Mouse (Mus musculus): ENCODE data around the gene Clec11a. TPM values are rescaled to one million over a fixed set of nuclear protein-coding genes. Genes with fewer than 3 reads are reported as not detected.

Clec11a gene
- polyA plus RNA-seq (2014; fragmentation: Nextera tagmentation; extraction: Ambion mirVana) = 3.2 TPM in 2 replicates

- ATAC-seq (replicated peaks; ENCODE audit: low FRiP score) = no peak
- peak within 1 kb of the TSS; percentile 68; the same call in 1 of the 2 replicates for H3K4me3 ChIP-seq (ENCODE audit: low read depth, low read length)
- H3K36me3 ChIP-seq (ENCODE audit: control insufficient read depth, insufficient read depth, low read length) = no peaks in the 10 kb centered on the region
- H3K27ac ChIP-seq (ENCODE audit: low read depth, low read length) = no peak within 1 kb of the TSS
- H3K9ac ChIP-seq (ENCODE audit: low read length) = 0 out of 2 replicates have a peak within 1 kb of the TSS, but pooled peaks have one; percentile 6
- 69% methylated on average over 6 of the region's 6 CpGs for WGBS
- H3K4me1 ChIP-seq (replicated peaks; ENCODE audit: control insufficient read depth, insufficient read depth, low read length) = peaks cover 20% of the 10 kb centered on the region
- no peak for DNase-seq (ENCODE audit: low spot score)
- H3K4me2 ChIP-seq (ENCODE audit: low read depth, low read length, severe bottlenecking) = peak within 1 kb of the TSS; percentile 86
- no peaks in the 10 kb centered on the region for H3K9me3 ChIP-seq (ENCODE audit: control insufficient read depth, low read length)
- H3K27me3 ChIP-seq (ENCODE audit: control insufficient read depth, insufficient read depth, low read length) = peaks cover 2% of the 10 kb centered on the region
Observed at GRCm38 (mm10) chr7:44306516-44307240, at the start of gene Clec11a. Gene Clec11a (minus strand): TSS chr7:44306902.

GRCm38 (mm10) chr7:44355411-44355810 is 48.7 kb upstream of the Clec11a start:
- DNase-seq (ENCODE audit: low spot score) (no peak), ATAC-seq (replicated peaks; ENCODE audit: low FRiP score) (no peak)
- 55% methylated on average over 6 of the region's 6 CpGs for whole genome bisulfite sequencing
- H3K4me3 ChIP-seq (ENCODE audit: low read depth, low read length) = no peak overlapping the region
- H3K4me1 ChIP-seq (replicated peaks; ENCODE audit: control insufficient read depth, insufficient read depth, low read length) = peaks cover 46% of the 10 kb centered on the region
- no peaks in the 10 kb centered on the region for H3K9me3 ChIP-seq (ENCODE audit: control insufficient read depth, low read length)
- H3K9ac ChIP-seq (ENCODE audit: low read length) = no peak overlapping the region
- H3K27ac ChIP-seq (ENCODE audit: low read depth, low read length) = no peak overlapping the region
- no peaks in the 10 kb centered on the region for H3K36me3 ChIP-seq (ENCODE audit: control insufficient read depth, insufficient read depth, low read length)
- no peak overlapping the region for H3K4me2 ChIP-seq (ENCODE audit: low read depth, low read length, severe bottlenecking)
- peaks cover 59% of the 10 kb centered on the region for H3K27me3 ChIP-seq (ENCODE audit: control insufficient read depth, insufficient read depth, low read length)

- Histone ChIP-seq H3K27ac (ENCODE audit: low read depth, low read length) (no peak overlapping the region), H3K27me3 (ENCODE audit: control insufficient read depth, insufficient read depth, low read length) (peaks cover 63% of the 10 kb centered on the region), H3K4me2 (ENCODE audit: low read depth, low read length, severe bottlenecking) (peak overlapping the region; percentile 22), H3K9me3 (ENCODE audit: control insufficient read depth, low read length) (no peaks in the 10 kb centered on the region), H3K4me1 (replicated peaks; ENCODE audit: control insufficient read depth, insufficient read depth, low read length) (peaks cover 40% of the 10 kb centered on the region), H3K4me3 (ENCODE audit: low read depth, low read length) (peak overlapping the region; percentile 14), H3K9ac (ENCODE audit: low read length) (peak overlapping the region; percentile 17; the same call in 1 of the 2 replicates), H3K36me3 (ENCODE audit: control insufficient read depth, insufficient read depth, low read length) (no peaks in the 10 kb centered on the region)
- DNase-seq (ENCODE audit: low spot score) = peak; percentile 77
- no peak for ATAC-seq (replicated peaks; ENCODE audit: low FRiP score)
- 1% methylated on average over 35 of the region's 35 CpGs for WGBS
Observed at GRCm38 (mm10) chr7:44353601-44354340, 47.1 kb upstream of the Clec11a start.

- Histone ChIP-seq H3K4me1 (replicated peaks; ENCODE audit: control insufficient read depth, insufficient read depth, low read length) (peaks cover 38% of the 10 kb centered on the region), H3K4me2 (ENCODE audit: low read depth, low read length, severe bottlenecking) (peak overlapping the region; percentile 29), H3K9ac (ENCODE audit: low read length) (no peak overlapping the region), H3K27me3 (ENCODE audit: control insufficient read depth, insufficient read depth, low read length) (peaks cover 62% of the 10 kb centered on the region), H3K27ac (ENCODE audit: low read depth, low read length) (no peak overlapping the region), H3K36me3 (ENCODE audit: control insufficient read depth, insufficient read depth, low read length) (no peaks in the 10 kb centered on the region), H3K9me3 (ENCODE audit: control insufficient read depth, low read length) (no peaks in the 10 kb centered on the region), H3K4me3 (ENCODE audit: low read depth, low read length) (peak overlapping the region; percentile 14)
- peak; percentile 73 for DNase-seq (ENCODE audit: low spot score)
- no peak for ATAC-seq (replicated peaks; ENCODE audit: low FRiP score)
- 1% methylated on average over 64 of the region's 71 CpGs for WGBS
Observed at GRCm38 (mm10) chr7:44352750-44353600, 46.3 kb upstream of the Clec11a start.

GRCm38 (mm10) chr7:44351881-44352749 is 45.4 kb upstream of the Clec11a start:
- 4% methylated on average over 60 of the region's 71 CpGs for WGBS
- peaks cover 32% of the 10 kb centered on the region for H3K4me1 ChIP-seq (replicated peaks; ENCODE audit: control insufficient read depth, insufficient read depth, low read length)
- H3K4me2 ChIP-seq (ENCODE audit: low read depth, low read length, severe bottlenecking) = peak overlapping the region; percentile 45; the same call in 1 of the 2 replicates
- ATAC-seq (replicated peaks; ENCODE audit: low FRiP score) = peak; percentile 25; the same call in 1 of the 2 replicates
- H3K27ac ChIP-seq (ENCODE audit: low read depth, low read length) = no peak overlapping the region
- H3K4me3 ChIP-seq (ENCODE audit: low read depth, low read length) = peak overlapping the region; percentile 11
- no peaks in the 10 kb centered on the region for H3K36me3 ChIP-seq (ENCODE audit: control insufficient read depth, insufficient read depth, low read length)
- peak; percentile 63 for DNase-seq (ENCODE audit: low spot score)
- no peaks in the 10 kb centered on the region for H3K9me3 ChIP-seq (ENCODE audit: control insufficient read depth, low read length)
- no peak overlapping the region for H3K9ac ChIP-seq (ENCODE audit: low read length)
- peaks cover 56% of the 10 kb centered on the region for H3K27me3 ChIP-seq (ENCODE audit: control insufficient read depth, insufficient read depth, low read length)

GRCm38 (mm10) chr7:44350957-44351711 is 44.4 kb upstream of the Clec11a start:
- Histone ChIP-seq H3K4me1 (replicated peaks; ENCODE audit: control insufficient read depth, insufficient read depth, low read length) (peaks cover 27% of the 10 kb centered on the region), H3K4me3 (ENCODE audit: low read depth, low read length) (peak overlapping the region; percentile 14), H3K4me2 (ENCODE audit: low read depth, low read length, severe bottlenecking) (peak overlapping the region; percentile 45)

GRCm38 (mm10) chr7:44349043-44349442 is 42.3 kb upstream of the Clec11a start:
- Histone ChIP-seq H3K4me3 (ENCODE audit: low read depth, low read length) (no peak overlapping the region), H3K4me1 (replicated peaks; ENCODE audit: control insufficient read depth, insufficient read depth, low read length) (peaks cover 27% of the 10 kb centered on the region), H3K9ac (ENCODE audit: low read length) (no peak overlapping the region), H3K27me3 (ENCODE audit: control insufficient read depth, insufficient read depth, low read length) (peaks cover 36% of the 10 kb centered on the region), H3K4me2 (ENCODE audit: low read depth, low read length, severe bottlenecking) (no peak overlapping the region), H3K36me3 (ENCODE audit: control insufficient read depth, insufficient read depth, low read length) (no peaks in the 10 kb centered on the region), H3K9me3 (ENCODE audit: control insufficient read depth, low read length) (no peaks in the 10 kb centered on the region), H3K27ac (ENCODE audit: low read depth, low read length) (no peak overlapping the region)
- ATAC-seq (replicated peaks; ENCODE audit: low FRiP score) (no peak), DNase-seq (ENCODE audit: low spot score) (no peak)
- WGBS = 25% methylated on average over 3 of the region's 3 CpGs

More at GRCm38 (mm10) chr7:44350957-44351711, 44.4 kb upstream of the Clec11a start:
- DNase-seq (ENCODE audit: low spot score) (peak; percentile 90), ATAC-seq (replicated peaks; ENCODE audit: low FRiP score) (peak; percentile 49)
- H3K9ac ChIP-seq (ENCODE audit: low read length) = peak overlapping the region; percentile 39; the same call in 1 of the 2 replicates
- H3K27me3 ChIP-seq (ENCODE audit: control insufficient read depth, insufficient read depth, low read length) = peaks cover 50% of the 10 kb centered on the region
- no peak overlapping the region for H3K27ac ChIP-seq (ENCODE audit: low read depth, low read length)
- H3K36me3 ChIP-seq (ENCODE audit: control insufficient read depth, insufficient read depth, low read length) = no peaks in the 10 kb centered on the region
- no peaks in the 10 kb centered on the region for H3K9me3 ChIP-seq (ENCODE audit: control insufficient read depth, low read length)
- 4% methylated on average over 25 of the region's 25 CpGs for WGBS

Data from forebrain, embryonic 11.5 days (tissue).